Mouse (Mus musculus) intestine, embryonic 16.5 days (tissue): ENCODE measurements around the gene Serpinb8. TPM values are rescaled to one million over a fixed set of nuclear protein-coding genes. Genes with fewer than 3 reads are reported as not detected.

Experiments
- ATAC-seq: fragments of 200-750 bp; cut with Nextera tagmentation; 2 replicates; pipeline ENCODE4 v1.8.0; 2017; ENCODE audit warnings: moderate TSS enrichment, moderate library complexity
- H3K27ac ChIP-seq: fragments of 300-500 bp; sonication (generic); 2 replicates; pipeline ENCODE4 v1.5.1; 2014; ENCODE audit warnings: mild to moderate bottlenecking, low read length
- H3K27me3 ChIP-seq: fragments of 300-500 bp; sonication (generic); replicated peaks from 2 replicates; pipeline ENCODE4 v1.6.1; 2014; ENCODE audit warnings: low read length, control low read depth, mixed read lengths; ENCODE audit not compliant: control insufficient read depth, insufficient read depth
- H3K36me3 ChIP-seq: fragments of 300-500 bp; sonication (generic); 2 replicates; pipeline ENCODE4 v1.6.1; 2014; ENCODE audit warnings: low read length, control low read depth; ENCODE audit not compliant: control insufficient read depth, insufficient read depth
- H3K4me1 ChIP-seq: fragments of 300-500 bp; sonication (generic); 2 replicates; pipeline ENCODE4 v1.6.1; 2014; ENCODE audit warnings: low read length, control low read depth, mixed read lengths; ENCODE audit not compliant: control insufficient read depth, insufficient read depth
- H3K4me2 ChIP-seq: fragments of 300-500 bp; sonication (generic); 2 replicates; pipeline ENCODE4 v1.6.1; 2014; ENCODE audit warnings: low read depth, low read length, control low read depth
- H3K4me3 ChIP-seq: fragments of 300-500 bp; sonication (generic); 2 replicates; pipeline ENCODE4 v1.5.1; 2014; ENCODE audit warnings: mild to moderate bottlenecking, low read length
- H3K9ac ChIP-seq: fragments of 300-500 bp; sonication (generic); 2 replicates; pipeline ENCODE4 v1.6.1; 2014; ENCODE audit warnings: low read depth, low read length
- H3K9me3 ChIP-seq: fragments of 300-500 bp; sonication (generic); 2 replicates; pipeline ENCODE4 v1.6.1; 2016; ENCODE audit warnings: low read length, control low read depth; ENCODE audit not compliant: control insufficient read depth
- WGBS: fragments of 180-500 bp; shearing (Covaris S2); extraction: QIAGEN DNeasy Blood & Tissue Kit; methylation state at CpG from one replicate; pipeline ENCODE4 v1.1.7; 2014; 5-methylcytosine and 5-hydroxymethylcytosine counted together
- polyA plus RNA-seq: library from polyadenylated mRNA; unstranded; fragments of >200 nt; fragmentation: Nextera tagmentation; extraction: Ambion mirVana; gene quantifications from 2 replicates; pipeline ENCODE4 v1.2.1, GENCODE M21; 2015

Gene Serpinb8
- polyA plus RNA-seq, 1 experiment from 2014 or later, result 0.72 TPM

GRCm38 (mm10) chr1:107622017-107622416 is 32.2 kb downstream of the Serpinb8 start:
- Histone ChIP-seq H3K4me2 (no peak overlapping the region), H3K4me3 (no peak overlapping the region), H3K36me3 (no peaks in the 10 kb centered on the region), H3K4me1 (no peaks in the 10 kb centered on the region), H3K27ac (no peak overlapping the region), H3K9me3 (no peaks in the 10 kb centered on the region), H3K27me3 (no peaks in the 10 kb centered on the region), H3K9ac (no peak overlapping the region)
- ATAC-seq, result no peak
- WGBS, result 70% methylated on average over 4 of the region's 4 CpGs

- H3K4me3 ChIP-seq, result no peak overlapping the region
- no peak overlapping the region for H3K9ac ChIP-seq
- H3K36me3 ChIP-seq, result no peaks in the 10 kb centered on the region
- H3K27ac ChIP-seq, result no peak overlapping the region
- H3K9me3 ChIP-seq, result no peaks in the 10 kb centered on the region
- H3K27me3 ChIP-seq, result no peaks in the 10 kb centered on the region
- H3K4me1 ChIP-seq, result no peaks in the 10 kb centered on the region
- no peak for ATAC-seq
- WGBS, result 36% methylated on average over 4 of the region's 4 CpGs
- H3K4me2 ChIP-seq, result no peak overlapping the region
These were observed 46.1 kb downstream of the Serpinb8 start for GRCm38 (mm10) chr1:107635936-107636335.

- 84% methylated on average over 1 of the region's 1 CpGs for WGBS
- H3K27me3 ChIP-seq, result no peaks in the 10 kb centered on the region
- ATAC-seq, result no peak
- H3K4me1 ChIP-seq, result no peaks in the 10 kb centered on the region
- H3K4me3 ChIP-seq, result no peak overlapping the region
- H3K27ac ChIP-seq, result no peak overlapping the region
- no peaks in the 10 kb centered on the region for H3K9me3 ChIP-seq
- H3K4me2 ChIP-seq, result no peak overlapping the region
- H3K9ac ChIP-seq, result no peak overlapping the region
- H3K36me3 ChIP-seq, result no peaks in the 10 kb centered on the region
These were observed 48.2 kb downstream of the Serpinb8 start for GRCm38 (mm10) chr1:107638056-107638455.

GRCm38 (mm10) chr1:107638459-107638858 is 48.7 kb downstream of the Serpinb8 start:
- ATAC-seq, result no peak
- Histone ChIP-seq H3K27ac (no peak overlapping the region), H3K4me3 (no peak overlapping the region), H3K36me3 (no peaks in the 10 kb centered on the region), H3K4me1 (no peaks in the 10 kb centered on the region), H3K4me2 (no peak overlapping the region), H3K9ac (no peak overlapping the region), H3K9me3 (no peaks in the 10 kb centered on the region), H3K27me3 (no peaks in the 10 kb centered on the region)
- 88% methylated on average over 3 of the region's 3 CpGs for WGBS

- 83% methylated on average over 2 of the region's 2 CpGs for WGBS
- Histone ChIP-seq H3K4me1 (no peaks in the 10 kb centered on the region), H3K4me2 (no peak overlapping the region), H3K27ac (no peak overlapping the region), H3K27me3 (no peaks in the 10 kb centered on the region), H3K4me3 (no peak overlapping the region), H3K9ac (no peak overlapping the region), H3K36me3 (no peaks in the 10 kb centered on the region), H3K9me3 (no peaks in the 10 kb centered on the region)
- no peak for ATAC-seq
These were observed 52.8 kb downstream of the Serpinb8 start for GRCm38 (mm10) chr1:107642457-107643118.

GRCm38 (mm10) chr1:107645086-107645485 is 55.3 kb downstream of the Serpinb8 start:
- H3K27ac ChIP-seq, result no peak overlapping the region
- no peak for ATAC-seq
- H3K4me3 ChIP-seq, result no peak overlapping the region
- no peaks in the 10 kb centered on the region for H3K4me1 ChIP-seq
- H3K4me2 ChIP-seq, result no peak overlapping the region
- 56% methylated on average over 6 of the region's 6 CpGs for WGBS
- H3K27me3 ChIP-seq, result no peaks in the 10 kb centered on the region
- no peaks in the 10 kb centered on the region for H3K9me3 ChIP-seq
- H3K9ac ChIP-seq, result no peak overlapping the region
- H3K36me3 ChIP-seq, result no peaks in the 10 kb centered on the region

- Histone ChIP-seq H3K4me1 (no peaks in the 10 kb centered on the region), H3K4me3 (no peak overlapping the region), H3K9ac (no peak overlapping the region), H3K9me3 (no peaks in the 10 kb centered on the region), H3K27ac (no peak overlapping the region), H3K27me3 (no peaks in the 10 kb centered on the region), H3K4me2 (no peak overlapping the region), H3K36me3 (no peaks in the 10 kb centered on the region)
- ATAC-seq, result no peak
- WGBS, result 63% methylated on average over 2 of the region's 2 CpGs
These were observed 67.9 kb downstream of the Serpinb8 start for GRCm38 (mm10) chr1:107657689-107658088.

Other genes starting within 250 kb of the Serpinb8 start
- gene Serpinb11, start 228.8 kb upstream of the Serpinb8 start, polyA plus RNA-seq, result not detected in 2 replicates
- gene Serpinb7, start 190.4 kb upstream of the Serpinb8 start, polyA plus RNA-seq, result 0.07 and 0.11 TPM in 2 replicates
- gene Serpinb2, start 78.6 kb upstream of the Serpinb8 start, polyA plus RNA-seq, result 0.12 TPM in 1 of 2 replicates, not detected in the other